Mouse (Mus musculus) intestine, embryonic 15.5 days (tissue): ENCODE measurements at regions not wholly inside any gene's neighbourhood (a gene's known extent, or its start where the extent isn't known, plus 50 kb on each side); places are given as distances from the start of the nearest gene placed in this dataset.

Experiments used
- ATAC-seq: fragments of 200-750 bp; cut with Nextera tagmentation; 2 replicates; pipeline ENCODE4 v1.8.0; 2017; ENCODE audit warnings: moderate TSS enrichment, moderate library complexity
- H3K27ac ChIP-seq: fragments of 300-500 bp; sonication (generic); 2 replicates; pipeline ENCODE4 v1.5.1; 2015; ENCODE audit warnings: mild to moderate bottlenecking, inconsistent platforms
- H3K27me3 ChIP-seq: fragments of 300-500 bp; sonication (generic); replicated peaks from 2 replicates; pipeline ENCODE4 v1.6.1; 2015; ENCODE audit warnings: inconsistent platforms
- H3K36me3 ChIP-seq: fragments of 300-500 bp; sonication (generic); 2 replicates; pipeline ENCODE4 v1.6.1; 2015; ENCODE audit warnings: inconsistent platforms
- H3K4me1 ChIP-seq: fragments of 300-500 bp; sonication (generic); replicated peaks from 2 replicates; pipeline ENCODE4 v1.6.1; 2015; ENCODE audit warnings: inconsistent platforms
- H3K4me2 ChIP-seq: fragments of 300-500 bp; sonication (generic); replicated peaks from 2 replicates; pipeline ENCODE4 v1.6.1; 2015; ENCODE audit warnings: mild to moderate bottlenecking, inconsistent platforms
- H3K4me3 ChIP-seq: fragments of 300-500 bp; sonication (generic); replicated peaks from 2 replicates; pipeline ENCODE4 v1.5.1; 2015; ENCODE audit warnings: inconsistent platforms
- H3K9ac ChIP-seq: fragments of 300-500 bp; sonication (generic); 2 replicates; pipeline ENCODE4 v1.6.1; 2015; ENCODE audit warnings: inconsistent platforms
- H3K9me3 ChIP-seq: fragments of 300-500 bp; sonication (generic); 2 replicates; pipeline ENCODE4 v1.6.1; 2016; ENCODE audit warnings: inconsistent platforms
- WGBS: fragments of 180-500 bp; shearing (Covaris S2); methylation state at CpG from one replicate; pipeline ENCODE4 v1.1.7; 2015; 5-methylcytosine and 5-hydroxymethylcytosine counted together

DNA sequence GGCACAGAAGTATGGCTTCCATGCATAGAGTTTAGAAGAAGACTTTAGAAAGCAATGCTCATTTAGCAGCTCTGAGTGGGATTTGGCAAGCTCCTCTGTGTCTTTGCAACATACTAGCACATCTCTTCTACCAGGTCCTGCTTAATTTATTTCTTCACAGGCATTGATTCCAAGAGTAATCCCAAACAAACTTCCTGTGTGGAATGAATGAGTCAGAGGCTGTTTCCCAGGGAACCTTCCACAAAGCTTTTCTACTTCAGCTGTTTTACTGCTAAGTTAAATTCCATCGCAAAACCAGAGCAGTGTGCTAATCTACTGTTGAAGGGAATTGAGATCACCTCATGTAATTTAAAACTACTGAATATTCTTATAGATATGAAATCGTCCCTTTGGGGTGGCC is 193.7 kb upstream of the Sorcs1 start:
- Histone ChIP-seq H3K27me3 (no peaks in the 10 kb centered on the region), H3K4me2 (no peak overlapping the region), H3K4me3 (no peak overlapping the region), H3K27ac (no peak overlapping the region), H3K9ac (no peak overlapping the region), H3K9me3 (no peaks in the 10 kb centered on the region), H3K4me1 (no peaks in the 10 kb centered on the region), H3K36me3 (no peaks in the 10 kb centered on the region)
- no peak for ATAC-seq
- WGBS: 61% methylated on average over 2 of the region's 2 CpGs

DNA sequence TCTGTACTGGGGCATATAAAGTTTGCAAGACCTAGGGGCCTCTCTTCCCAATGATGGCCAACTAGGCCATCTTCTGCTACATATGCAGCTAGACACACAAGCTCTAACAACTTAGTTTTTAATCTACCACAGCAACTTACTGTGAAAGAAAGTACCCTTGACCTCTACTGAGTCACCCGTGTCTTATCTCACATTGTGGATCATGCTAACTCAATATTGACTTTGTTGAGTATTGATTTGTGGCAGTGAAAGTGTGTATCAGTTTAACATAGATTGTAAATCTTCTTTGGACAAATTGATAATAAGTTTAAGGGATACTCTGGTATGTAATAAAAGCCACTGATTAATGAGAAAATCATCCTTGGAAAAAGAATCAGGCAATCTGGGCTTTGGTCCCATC is 176.4 kb upstream of the Sorcs1 start:
- Histone ChIP-seq H3K27ac (no peak overlapping the region), H3K9ac (no peak overlapping the region), H3K27me3 (no peaks in the 10 kb centered on the region), H3K9me3 (no peaks in the 10 kb centered on the region), H3K4me3 (no peak overlapping the region), H3K36me3 (no peaks in the 10 kb centered on the region), H3K4me2 (no peak overlapping the region), H3K4me1 (no peaks in the 10 kb centered on the region)
- 60% methylated on average over 1 of the region's 1 CpGs for WGBS
- ATAC-seq: no peak

- H3K4me2 ChIP-seq: no peak overlapping the region
- H3K27ac ChIP-seq: no peak overlapping the region
- no peaks in the 10 kb centered on the region for H3K27me3 ChIP-seq
- no peak overlapping the region for H3K9ac ChIP-seq
- H3K9me3 ChIP-seq: no peaks in the 10 kb centered on the region
- no peak overlapping the region for H3K4me3 ChIP-seq
- H3K36me3 ChIP-seq: no peaks in the 10 kb centered on the region
- no peak for ATAC-seq
- H3K4me1 ChIP-seq: no peaks in the 10 kb centered on the region
- 51% methylated on average over 1 of the region's 1 CpGs for WGBS
These were observed 162.1 kb upstream of the Sorcs1 start for GRCm38 (mm10) chr19:50840499-50840898.
